In genomic region chr13:89634137-89634683, GRCm38 (mm10) we compare ENCODE assay signal across 8 mouse cellular contexts.
DNase-seq lines count a peak whose midpoint lies in the region; ATAC-seq and TF ChIP-seq lines count a peak whose summit lies in the region.

No protein-coding gene starts in this region.

- no peak overlapping the region for H3K4me3 ChIP-seq in CH12.LX (replicated peaks in 1 of 3; ENCODE audit: low read depth in 2 of 3, low read length in 2 of 3, poor library complexity in 1 of 3)
- no peak overlapping the region for H3K4me3 ChIP-seq in forebrain, embryonic 15.5 days

- intact Hi-C loops in left cerebral cortex, postnatal 25 days (cut with DNase I), result no loop called here

- dilution Hi-C loops in CH12.LX (cut with MboI; ENCODE audit: extremely low pct_ligation_motif_present, extremely low pct_unique_long_range_greater_than_20kb, low sequenced_read_pairs), result no loop called here

- no peak overlapping the region for H3K27ac ChIP-seq in CH12.LX (ENCODE audit: insufficient read depth, low read depth)
- H3K27ac ChIP-seq in forebrain, embryonic 15.5 days (replicated peaks), result no peak overlapping the region

- TF ChIP-seq EP300 in CH12.LX (IDR thresholded peaks at IDR 0.05; ENCODE audit: low read length), result no peak

- in situ Hi-C loops in CH12.LX (cut with MboI; ENCODE audit: low pct_ligation_motif_present, low pct_unique_long_range_greater_than_20kb, low sequenced_read_pairs), result no loop called here

- peak; percentile 63 for ATAC-seq in activated CD4-positive, CD25-positive, alpha-beta regulatory T cell, adult 4 months
- ATAC-seq in forebrain, embryonic 15.5 days (replicated peaks), result peak; percentile 90

- peaks cover 0 to 12% of the 10 kb centered on the region in 2 experiments; a peak in 2 of 4 replicates for H3K4me1 ChIP-seq in CH12.LX (ENCODE audit: control insufficient read depth in 1 of 2, insufficient read depth in 2 of 2)
- no peaks in the 10 kb centered on the region for H3K4me1 ChIP-seq in forebrain, embryonic 15.5 days

- H3K9ac ChIP-seq in CH12.LX (ENCODE audit: insufficient read depth, low read depth), result no peak overlapping the region
- H3K9ac ChIP-seq in forebrain, embryonic 15.5 days (replicated peaks), result no peak overlapping the region

- H3K27me3 ChIP-seq in CH12.LX (replicated peaks), result no peaks in the 10 kb centered on the region
- H3K27me3 ChIP-seq in forebrain, embryonic 15.5 days, result no peaks in the 10 kb centered on the region

- TF ChIP-seq RAD21 in CH12.LX (IDR thresholded peaks at IDR 0.05; ENCODE audit: low read depth, low read length), result peak; percentile 89

- H3K9me3 ChIP-seq in CH12.LX (replicated peaks; ENCODE audit: low read length), result no peaks in the 10 kb centered on the region
- H3K9me3 ChIP-seq in forebrain, embryonic 15.5 days, result no peaks in the 10 kb centered on the region

- H3K36me3 ChIP-seq in CH12.LX (replicated peaks in 1 of 2; ENCODE audit: control insufficient read depth in 1 of 2, insufficient read depth in 1 of 2, low read length in 1 of 2), result no peaks in the 10 kb centered on the region
- H3K36me3 ChIP-seq in forebrain, embryonic 15.5 days, result no peaks in the 10 kb centered on the region

- H3K4me2 ChIP-seq in CH12.LX (ENCODE audit: insufficient read depth, low read depth, poor library complexity, severe bottlenecking), result no peak overlapping the region
- H3K4me2 ChIP-seq in forebrain, embryonic 15.5 days (replicated peaks), result no peak overlapping the region

- no peak for TF ChIP-seq POLR2A in CH12.LX (IDR thresholded peaks at IDR 0.05; ENCODE audit: low read depth, low read length)

- DNase-seq in layer of hippocampus, adult 11-12 months (ENCODE audit: low spot score), result peak; percentile 43
- DNase-seq in layer of hippocampus, postnatal 36 days, result no peak
- DNase-seq in CH12.LX (ENCODE audit: extremely low read depth), result peak; percentile 83
- DNase-seq in left cerebral cortex, postnatal 25 days (ENCODE audit: low spot score in 2 of 2), result peak; percentile 49 to 77
- DNase-seq in retina, embryonic 14.5 days (ENCODE audit: low spot score), result peak; percentile 83
- DNase-seq in spleen, postnatal 14 days (ENCODE audit: low spot score in 2 of 2), result no peak

- TF ChIP-seq CTCF in CH12.LX (conservative IDR thresholded peaks at IDR 0.05 in 1 of 2, IDR thresholded peaks at IDR 0.05 in 1 of 2; ENCODE audit: low read depth in 2 of 2, low read length in 2 of 2), result peak; percentile 87 to 91

- 28% methylated on average over 4 of the region's 4 CpGs for WGBS in forebrain, embryonic 15.5 days

- H3K79me2 ChIP-seq in CH12.LX (replicated peaks; ENCODE audit: control insufficient read depth, extremely low read depth, insufficient read depth, poor library complexity, severe bottlenecking), result no peaks in the 10 kb centered on the region

TF ChIP-seq in CH12.LX, 34 proteins besides CTCF, POLR2A, EP300 and RAD21:
- TF ChIP-seq ZNF384 (IDR thresholded peaks at IDR 0.05; ENCODE audit: low read depth, low read length) (peak; percentile 47), PAX5 (IDR thresholded peaks at IDR 0.05; ENCODE audit: low read length) (no peak), TBP (conservative IDR thresholded peaks at IDR 0.05; ENCODE audit: low read depth, low read length) (no peak), MAX (IDR thresholded peaks at IDR 0.05; ENCODE audit: low read length) (no peak), ZMIZ1 (IDR thresholded peaks at IDR 0.05; ENCODE audit: low read depth, low read length) (no peak), NRF1 (IDR thresholded peaks at IDR 0.05; ENCODE audit: low read depth, low read length) (no peak), USF1 (IDR thresholded peaks at IDR 0.05; ENCODE audit: low read depth, low read length) (no peak), NELFE (IDR thresholded peaks at IDR 0.05; ENCODE audit: low read depth, low read length) (no peak), SMC3 (IDR thresholded peaks at IDR 0.05; ENCODE audit: low read depth, low read length) (peak; percentile 89), CHD2 (IDR thresholded peaks at IDR 0.05; ENCODE audit: low read length) (no peak), CHD1 (IDR thresholded peaks at IDR 0.05; ENCODE audit: low read depth, low read length) (no peak), MYC (IDR thresholded peaks at IDR 0.05; ENCODE audit: low read depth, low read length) (no peak), MXI1 (IDR thresholded peaks at IDR 0.05; ENCODE audit: low read depth, low read length) (no peak), JUND (conservative IDR thresholded peaks at IDR 0.05; ENCODE audit: low read depth, low read length) (no peak), ZKSCAN1 (IDR thresholded peaks at IDR 0.05; ENCODE audit: borderline replicate concordance, low read depth, low read length) (no peak), RCOR1 (conservative IDR thresholded peaks at IDR 0.05; ENCODE audit: low read depth, low read length) (no peak), HCFC1 (IDR thresholded peaks at IDR 0.05; ENCODE audit: low read depth, low read length) (no peak), IRF4 (IDR thresholded peaks at IDR 0.05; ENCODE audit: low read depth, low read length) (0 out of 2 replicates have a peak, but pooled peaks have one; percentile 4), JUN (IDR thresholded peaks at IDR 0.05; ENCODE audit: insufficient read depth, low read depth, low read length) (no peak), MAFK (IDR thresholded peaks at IDR 0.05; ENCODE audit: insufficient replicate concordance, low read length) (no peak), ELF1 (IDR thresholded peaks at IDR 0.05; ENCODE audit: low read depth, low read length) (no peak), ZC3H11A (IDR thresholded peaks at IDR 0.05; ENCODE audit: low read depth, low read length) (peak; percentile 53), UBTF (IDR thresholded peaks at IDR 0.05; ENCODE audit: low read depth, low read length) (no peak), E2F4 (IDR thresholded peaks at IDR 0.05; ENCODE audit: insufficient replicate concordance, low read depth, low read length) (no peak), KAT2A (IDR thresholded peaks at IDR 0.05; ENCODE audit: insufficient replicate concordance, low read length) (no peak), MEF2A (IDR thresholded peaks at IDR 0.05; ENCODE audit: borderline replicate concordance, low read depth, low read length) (no peak), MAZ (IDR thresholded peaks at IDR 0.05; ENCODE audit: low read depth, low read length) (no peak)

Comparison
In these comparisons a context has a peak if more than half of its experiments do, and no peak if none do; other contexts are left out.
1. DNase-seq: peak in layer of hippocampus, adult 11-12 months (single experiment), CH12.LX (single experiment), left cerebral cortex, postnatal 25 days (2 of 2) and retina, embryonic 14.5 days (single experiment); none in layer of hippocampus, postnatal 36 days (0 of 2) and spleen, postnatal 14 days (0 of 2).